Mouse (Mus musculus): ENCODE results near the gene Sned1. TPM values are rescaled to one million over a fixed set of nuclear protein-coding genes. Genes with fewer than 3 reads are reported as not detected.
"Not testable (repeated sequence)": the region's sequence is repeated elsewhere in the genome, so short reads cannot be mapped to it uniquely, and the experiment has no call there.

Sned1 gene
- 12.1 and 18.7 TPM in 2 replicates for polyA plus RNA-seq (2012; rRNA removed)

- DNase-seq (ENCODE audit: low spot score): peak; percentile 82
Observed at GRCm38 (mm10) chr1:93235576-93236544, at the start of gene Sned1. Gene Sned1 (plus strand): TSS chr1:93235841.

- no peak for DNase-seq (ENCODE audit: low spot score)
Observed at GRCm38 (mm10) chr1:93190726-93191305, 44.8 kb upstream of the Sned1 start.

DNA sequence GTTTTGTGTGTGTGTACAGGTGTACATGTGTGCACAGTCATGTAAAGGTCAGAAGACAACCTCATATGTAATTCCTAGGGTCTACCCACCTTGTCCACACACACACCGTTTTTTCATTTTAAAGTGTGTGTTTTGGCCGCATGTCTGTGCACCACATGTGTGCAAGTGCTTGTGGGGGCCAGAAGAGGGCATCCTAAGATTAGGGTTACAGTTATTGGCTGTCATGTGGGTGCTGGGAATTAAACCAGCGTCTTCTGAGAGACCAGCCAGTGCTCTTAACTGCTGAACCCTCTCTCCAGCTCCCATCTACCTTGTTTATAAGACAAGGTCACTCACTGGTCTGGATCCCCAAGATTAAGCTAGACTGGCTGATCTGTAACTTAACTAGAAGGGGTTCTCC is 40.7 kb upstream of the Sned1 start:
- DNase-seq (ENCODE audit: low spot score): no peak

GRCm38 (mm10) chr1:93197454-93197853 is 38.2 kb upstream of the Sned1 start:
- DNase-seq (ENCODE audit: low spot score): not testable (repeated sequence)

GRCm38 (mm10) chr1:93197916-93198315 is 37.7 kb upstream of the Sned1 start:
- no peak for DNase-seq (ENCODE audit: low spot score)

DNA sequence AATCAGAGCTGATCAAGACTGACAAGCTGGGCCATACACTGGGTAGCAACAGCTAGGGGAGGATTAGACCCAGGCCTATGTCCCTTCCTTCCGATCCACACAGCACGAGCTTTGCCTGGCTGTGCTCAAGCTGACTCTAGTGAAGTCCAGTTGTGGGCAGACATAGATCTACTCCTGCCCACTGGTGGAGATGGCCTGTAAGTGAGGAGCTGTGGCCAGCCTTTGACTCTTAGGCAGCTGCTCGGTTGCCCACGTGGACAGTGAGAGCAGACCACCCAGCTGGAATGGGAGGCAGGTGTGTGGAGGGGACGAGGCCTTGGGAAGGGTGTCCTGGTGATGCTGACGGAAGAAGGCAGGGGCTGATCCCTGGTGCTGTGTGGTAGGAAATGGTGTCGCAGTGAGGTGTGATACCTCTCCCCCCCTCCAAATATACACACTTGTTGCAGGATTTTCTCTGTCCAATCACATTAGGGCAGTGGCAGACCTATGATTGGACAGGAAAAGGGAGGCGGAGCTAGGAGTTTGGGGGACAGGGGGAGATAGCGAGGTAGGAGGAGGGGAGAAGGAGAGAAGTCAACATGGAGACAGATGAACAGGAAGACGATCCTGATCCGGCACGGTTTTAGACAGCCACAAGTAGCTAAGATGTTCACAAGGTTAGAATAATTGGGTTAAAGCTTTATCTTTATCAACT is 29.2 kb upstream of the Sned1 start:
- no peak for DNase-seq (ENCODE audit: low spot score)

DNA sequence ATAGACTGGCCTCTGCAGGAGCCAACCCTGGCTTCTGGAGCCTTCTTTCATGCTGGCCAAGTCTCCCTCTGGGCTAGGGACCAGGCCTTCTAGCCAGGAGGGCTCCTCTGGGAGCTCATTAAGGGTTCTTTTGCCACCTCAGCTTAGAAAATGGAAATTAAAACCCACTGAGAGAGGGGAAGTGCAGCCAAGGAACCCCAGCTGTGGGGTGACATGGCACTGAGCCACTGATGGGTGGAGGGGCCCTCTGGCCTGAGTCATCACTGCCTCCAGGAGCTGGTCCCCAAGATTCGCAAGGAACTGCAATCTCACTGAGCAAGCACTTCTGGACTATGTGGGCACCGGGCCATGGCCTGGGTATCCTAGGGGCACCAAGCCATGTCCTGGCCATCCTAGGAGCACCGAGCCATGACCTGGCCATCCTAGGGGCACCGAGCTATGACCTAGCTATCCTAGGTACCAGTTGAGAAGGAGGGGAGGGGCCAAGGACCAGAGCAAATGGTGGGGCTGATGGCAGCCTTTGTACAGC is 28.0 kb upstream of the Sned1 start:
- DNase-seq (ENCODE audit: low spot score): no peak

DNA sequence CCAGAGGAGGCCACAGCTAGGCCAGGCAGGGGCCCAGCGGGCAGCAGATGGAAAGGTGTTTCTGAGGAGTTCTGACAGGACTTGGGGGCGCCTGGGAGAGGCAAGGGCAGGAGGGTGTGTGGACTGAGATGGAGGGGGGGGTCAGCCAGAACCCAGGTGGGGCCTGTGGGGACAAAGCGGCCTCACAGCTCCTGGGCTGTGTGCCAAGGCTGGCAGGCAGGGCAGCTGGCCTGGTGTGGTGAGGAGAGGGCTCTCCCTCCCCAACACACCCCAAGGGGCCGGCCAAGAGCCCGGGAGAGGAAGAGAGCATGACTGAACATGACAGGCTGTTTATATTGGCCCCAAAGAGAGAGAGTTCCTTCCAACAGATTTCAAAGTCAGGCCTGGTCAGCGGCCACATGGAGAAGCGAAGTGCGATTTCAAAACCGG is 25.4 kb upstream of the Sned1 start:
- DNase-seq (ENCODE audit: low spot score): peak; percentile 69

DNA sequence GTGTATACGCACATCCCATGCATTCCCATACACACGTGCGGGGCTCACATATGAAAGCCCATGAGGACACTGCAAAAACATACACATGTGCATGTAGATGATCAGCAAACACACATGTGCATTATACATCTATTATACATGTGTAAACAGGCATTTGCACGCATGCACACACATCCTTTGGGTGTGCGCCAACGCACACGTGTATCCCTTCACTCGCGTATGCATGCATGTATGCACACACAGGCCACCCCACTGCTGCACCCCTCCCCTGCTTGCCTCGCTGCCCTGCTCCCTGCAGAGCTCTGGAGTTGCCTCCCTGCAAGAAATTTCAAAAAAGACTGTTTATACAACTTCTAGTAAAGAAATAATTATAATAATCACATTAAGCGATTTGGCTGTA is 24.6 kb upstream of the Sned1 start:
- no peak for DNase-seq (ENCODE audit: low spot score)

DNA sequence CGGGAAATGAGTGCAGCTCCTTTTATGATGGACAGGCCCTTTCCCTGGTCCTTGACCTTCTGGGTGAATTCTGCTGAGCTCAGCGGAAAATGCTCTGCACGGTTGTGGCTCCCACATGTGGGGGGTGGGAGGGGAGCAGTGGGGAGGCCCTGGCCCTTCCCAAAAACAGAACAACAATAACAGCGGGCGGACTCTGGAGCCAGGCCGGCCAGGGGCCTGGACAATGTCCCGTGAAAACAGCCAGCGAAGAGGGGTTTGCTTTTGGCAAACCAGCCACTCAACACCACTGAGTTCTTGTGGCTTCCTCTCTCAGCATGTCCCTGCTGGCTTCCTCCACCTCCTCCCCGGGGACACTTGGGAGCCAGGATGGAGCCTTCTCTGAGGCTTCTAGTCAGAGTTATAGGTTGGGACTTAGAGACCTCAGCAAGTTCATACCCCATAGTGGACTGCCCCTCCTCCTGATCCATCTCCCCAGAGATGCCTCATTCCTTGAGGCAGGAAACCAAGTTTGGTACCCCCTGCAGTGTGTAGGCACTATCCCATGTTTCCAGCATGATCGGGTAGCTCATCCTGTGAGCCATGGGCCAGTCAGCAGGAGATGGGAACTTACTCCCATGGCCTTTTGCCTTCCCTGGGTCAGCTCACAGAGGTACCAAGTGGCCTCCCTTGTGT is 24.0 kb upstream of the Sned1 start:
- DNase-seq (ENCODE audit: low spot score): no peak

DNA sequence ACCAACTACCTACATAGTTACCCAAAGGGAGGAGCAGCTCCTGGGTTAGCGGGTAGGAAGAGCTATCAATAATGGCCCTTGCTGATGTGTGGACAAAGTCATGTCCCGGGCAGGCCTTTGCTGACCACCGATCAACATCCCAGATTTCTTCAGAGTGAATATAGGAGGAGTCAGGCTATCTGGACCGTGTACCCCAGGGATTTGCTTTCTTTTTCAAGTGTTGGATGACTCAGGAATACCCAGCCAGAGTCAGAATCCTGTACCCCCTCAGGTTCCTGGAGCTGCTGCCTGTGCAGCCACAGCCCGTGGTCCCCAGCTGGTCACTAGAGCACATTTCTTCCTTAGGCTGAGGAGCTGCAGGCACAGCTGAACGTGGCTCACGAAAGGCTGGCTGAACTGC is 23.2 kb upstream of the Sned1 start:
- no peak for DNase-seq (ENCODE audit: low spot score)

DNA sequence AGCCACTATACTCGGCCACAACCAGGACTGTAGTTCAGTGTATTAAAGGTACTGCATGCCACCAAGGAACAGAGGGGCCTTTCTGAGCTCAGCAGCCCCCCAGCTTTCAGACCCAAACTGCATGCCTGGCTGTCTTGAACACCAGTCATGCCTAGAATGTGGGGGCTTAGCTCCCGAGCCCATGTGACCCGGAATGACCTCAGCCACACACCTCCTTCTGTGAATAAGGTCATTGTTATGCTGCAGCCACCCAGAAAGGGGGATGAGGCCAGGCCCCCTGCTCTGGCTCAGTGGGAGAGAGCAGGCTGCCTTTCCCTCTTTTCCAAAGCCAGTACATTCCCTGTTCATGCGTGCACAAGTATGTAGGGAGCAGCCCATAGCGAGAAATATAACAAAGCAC is 21.0 kb upstream of the Sned1 start:
- DNase-seq (ENCODE audit: low spot score): no peak

DNA sequence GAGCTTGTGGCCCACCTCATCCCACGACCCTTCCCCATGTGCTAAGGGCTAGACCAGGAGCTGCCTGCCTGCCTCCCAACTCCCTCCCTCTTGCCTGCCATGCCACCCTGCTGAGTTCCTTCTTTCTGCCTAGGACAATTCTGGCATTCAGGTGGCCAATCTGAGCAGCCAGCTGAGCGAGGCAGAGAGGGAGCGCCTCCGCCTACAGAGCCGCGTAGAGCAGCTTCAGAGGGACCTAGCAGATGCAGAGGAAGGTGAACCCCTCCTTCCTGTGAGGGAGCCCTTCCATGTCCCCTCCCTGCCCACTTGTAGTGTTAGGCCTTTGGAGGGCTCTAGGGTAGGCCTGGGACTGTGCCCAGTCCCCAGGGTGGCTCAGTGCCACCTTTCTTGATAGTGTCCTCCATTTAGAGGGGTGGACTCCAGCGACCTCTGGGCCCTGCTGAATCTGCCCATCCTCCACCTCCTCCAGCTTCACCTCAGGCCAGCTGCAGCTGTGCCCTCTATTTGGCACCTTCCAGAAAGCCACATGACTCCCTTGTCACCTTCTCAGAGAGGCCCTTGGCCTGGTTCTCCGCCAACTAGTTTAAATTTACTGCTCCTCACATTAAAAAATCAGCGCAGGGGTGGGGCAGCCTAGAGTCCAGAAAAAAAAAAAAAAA is 18.7 kb upstream of the Sned1 start:
- no peak for DNase-seq (ENCODE audit: low spot score)

- DNase-seq (ENCODE audit: low spot score): no peak
Observed at GRCm38 (mm10) chr1:93217530-93217929, 18.1 kb upstream of the Sned1 start.

DNA sequence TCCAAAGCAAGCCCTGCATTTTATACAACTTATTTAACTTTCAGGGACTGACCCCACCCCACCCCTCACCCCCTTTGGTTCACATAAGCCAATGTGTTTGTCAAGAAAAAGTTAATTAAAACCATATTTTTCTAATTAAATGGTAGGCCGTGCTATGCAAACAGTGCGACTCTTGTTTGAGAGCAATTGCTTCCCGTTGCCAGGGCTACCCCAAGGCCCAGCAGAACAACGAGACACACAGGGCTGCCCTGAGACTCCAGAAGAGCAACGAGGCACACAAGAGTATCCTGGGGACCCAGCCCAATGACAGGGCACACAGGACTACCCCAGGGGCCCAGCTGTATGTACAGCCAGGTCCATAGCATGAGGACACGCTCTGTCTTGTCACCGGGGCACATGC is 14.9 kb upstream of the Sned1 start:
- no peak for DNase-seq (ENCODE audit: low spot score)

DNA sequence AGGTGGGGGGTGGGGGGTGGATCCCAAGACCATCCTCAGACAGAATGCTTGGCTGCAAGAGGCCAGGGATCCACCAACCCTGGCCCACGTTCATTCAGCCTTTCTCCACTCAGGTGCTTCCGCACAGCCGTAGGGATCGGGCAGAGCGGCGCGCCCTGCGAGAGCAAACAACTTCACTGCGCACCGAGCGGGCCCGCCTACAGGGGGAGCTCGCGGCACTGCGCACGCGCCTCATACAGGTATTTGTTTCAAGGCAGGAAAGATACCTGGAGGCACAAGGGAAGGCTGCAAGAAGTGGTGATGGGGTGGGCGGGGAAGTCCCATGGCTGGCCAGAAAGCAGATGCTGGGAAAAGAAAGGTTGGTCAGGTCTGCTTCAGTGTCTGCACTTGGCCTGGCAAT is 11.7 kb upstream of the Sned1 start:
- DNase-seq (ENCODE audit: low spot score): peak; percentile 63

GRCm38 (mm10) chr1:93225226-93225625 is 10.4 kb upstream of the Sned1 start:
- no peak for DNase-seq (ENCODE audit: low spot score)

GRCm38 (mm10) chr1:93225731-93226520 is 9.7 kb upstream of the Sned1 start:
- no peak for DNase-seq (ENCODE audit: low spot score)

- no peak for DNase-seq (ENCODE audit: low spot score)
Observed at GRCm38 (mm10) chr1:93227303-93227975, 8.2 kb upstream of the Sned1 start.

DNA sequence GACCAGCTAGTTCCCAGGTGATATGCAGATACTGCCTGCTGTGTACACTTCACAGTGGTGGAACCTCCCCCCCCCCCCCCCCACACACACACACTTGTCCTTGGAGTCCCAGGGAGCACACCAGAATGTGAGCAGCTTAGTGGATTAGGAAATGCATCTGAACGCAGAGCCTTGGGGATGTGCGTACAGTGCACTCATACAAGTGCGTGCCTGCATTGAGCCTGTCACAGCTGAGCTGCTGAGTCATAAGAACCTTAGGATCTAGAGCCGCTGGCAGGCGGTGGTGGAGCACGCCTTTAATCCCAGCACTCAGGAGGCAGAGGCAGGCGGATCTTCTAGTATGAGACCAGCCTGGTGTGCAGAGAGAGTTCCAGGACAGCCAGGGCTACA is 7.7 kb upstream of the Sned1 start:
- DNase-seq (ENCODE audit: low spot score): no peak
